Mouse (Mus musculus) thymus, postnatal 14 days (tissue): ENCODE measurements at regions not wholly inside any gene's neighbourhood (a gene's known extent, or its start where the extent isn't known, plus 50 kb on each side); places are given as distances from the start of the nearest gene placed in this dataset.

Source experiments
- DNase-seq: peaks from one replicate; pipeline ENCODE4 v3.0.0; 2021

DNA sequence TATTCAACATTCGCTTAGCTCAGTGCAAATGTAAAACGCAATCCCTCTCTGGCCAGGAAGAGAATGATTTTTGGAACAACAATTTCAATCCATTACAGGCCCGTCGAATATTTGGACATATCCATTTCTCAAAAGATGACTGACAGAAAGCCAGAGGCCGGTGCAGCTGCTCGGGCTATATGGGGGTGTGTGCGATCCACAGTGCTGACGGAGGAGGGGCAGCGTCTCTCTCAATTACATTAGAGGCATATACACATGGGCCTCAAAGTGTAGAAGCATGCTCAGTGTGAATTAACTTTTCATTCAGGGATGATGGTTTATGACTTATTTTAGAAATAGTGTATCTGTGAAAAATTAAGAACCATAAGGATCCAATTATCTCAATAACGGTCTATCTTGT is 483.4 kb upstream of the Cdh4 start:
- DNase-seq, result no peak

DNA sequence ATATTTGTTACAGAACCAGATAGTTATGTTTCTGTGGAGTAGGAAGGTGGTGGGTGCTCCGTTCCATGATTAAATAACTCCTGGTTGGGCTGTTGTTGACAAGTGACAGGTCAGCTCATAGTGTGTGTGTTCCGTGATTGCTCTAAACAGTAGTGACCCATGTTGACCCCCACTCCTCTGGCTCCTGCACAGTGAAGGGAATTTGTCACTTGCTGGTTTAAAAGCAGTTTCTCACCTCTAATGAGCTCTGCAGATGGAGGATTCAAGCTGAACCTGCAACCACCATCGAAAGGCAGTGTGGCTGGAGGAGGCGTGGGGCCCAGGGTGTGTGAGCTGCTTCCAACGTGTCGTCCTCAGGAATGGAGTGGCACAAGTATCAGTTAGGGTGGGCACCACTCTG is 482.6 kb upstream of the Cdh4 start:
- DNase-seq, result no peak

DNA sequence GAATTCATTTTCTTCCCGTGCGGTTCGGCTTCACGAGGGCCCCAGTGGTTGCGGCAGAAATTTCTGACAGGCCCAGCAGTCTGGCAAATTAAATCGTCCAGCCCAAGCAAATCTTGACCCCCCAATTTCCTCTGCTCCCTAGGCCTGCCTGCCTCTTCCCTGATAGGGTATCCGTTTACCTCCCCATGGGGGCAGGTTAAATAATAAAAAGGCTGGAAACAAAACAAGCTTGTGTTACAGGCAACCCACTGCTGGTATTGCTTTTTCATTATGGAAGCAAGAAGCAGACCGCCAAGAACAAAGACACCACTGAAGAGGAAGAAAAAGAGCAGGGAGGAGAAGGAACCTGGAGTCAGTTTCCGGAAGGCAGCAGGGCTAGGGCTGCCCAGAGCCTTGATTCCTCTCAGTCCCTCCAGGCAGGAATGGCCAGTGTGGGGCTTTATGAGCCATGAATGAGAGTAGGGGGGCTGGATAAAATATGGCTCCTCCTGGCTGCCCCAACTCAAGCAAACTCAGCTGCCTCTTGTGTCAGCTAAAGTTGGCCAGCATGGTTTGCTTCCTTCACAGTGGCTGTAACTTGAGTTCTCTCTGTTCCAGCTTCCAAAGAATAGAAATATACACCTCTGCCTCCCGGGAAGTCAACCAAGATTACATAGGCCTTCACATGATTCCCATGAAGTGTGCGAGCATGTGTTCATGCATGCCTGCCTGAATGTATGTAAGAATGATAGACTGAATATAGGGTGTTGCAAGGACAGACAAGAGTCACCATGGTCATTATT is 474.5 kb upstream of the Cdh4 start:
- DNase-seq, result no peak

DNA sequence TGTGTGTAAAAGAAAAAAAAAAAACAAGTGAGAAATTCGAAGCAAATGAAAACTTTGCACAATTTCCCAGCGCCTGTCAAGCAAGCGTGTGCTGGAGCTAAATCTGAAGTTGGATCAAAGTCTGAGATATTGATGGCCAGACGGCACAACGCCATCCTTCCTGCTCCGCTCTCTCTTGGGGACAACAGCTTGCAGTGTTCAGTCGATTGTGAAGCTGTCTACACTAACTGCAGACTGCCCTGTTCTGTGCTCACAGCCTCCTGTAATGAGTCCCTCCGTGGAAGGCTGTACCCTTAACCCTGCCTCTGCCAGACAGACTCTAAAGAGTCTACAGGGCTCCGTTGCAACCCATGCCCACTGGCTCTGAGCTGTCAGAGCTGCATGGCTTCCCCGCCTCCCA is 472.5 kb upstream of the Cdh4 start:
- DNase-seq, result no peak

DNA sequence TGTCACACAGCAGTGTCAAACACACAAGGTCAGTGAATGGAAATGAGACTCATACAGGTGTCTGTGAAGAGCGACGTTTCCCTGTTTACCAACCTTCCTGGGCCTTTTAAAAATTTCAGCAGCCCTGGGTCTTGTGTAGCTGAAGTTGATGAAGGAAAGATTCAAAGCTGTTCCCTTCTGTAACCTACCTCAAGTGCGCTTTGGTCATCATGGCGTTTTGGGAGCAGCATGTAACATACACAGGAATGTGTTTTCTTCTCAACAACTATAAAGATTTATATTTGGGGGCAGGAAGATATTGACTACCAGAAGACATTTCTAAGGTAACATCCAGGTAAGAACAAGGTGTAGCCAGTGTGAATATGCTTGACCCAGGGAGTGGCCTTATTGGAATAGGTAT is 466.9 kb upstream of the Cdh4 start:
- no peak for DNase-seq

DNA sequence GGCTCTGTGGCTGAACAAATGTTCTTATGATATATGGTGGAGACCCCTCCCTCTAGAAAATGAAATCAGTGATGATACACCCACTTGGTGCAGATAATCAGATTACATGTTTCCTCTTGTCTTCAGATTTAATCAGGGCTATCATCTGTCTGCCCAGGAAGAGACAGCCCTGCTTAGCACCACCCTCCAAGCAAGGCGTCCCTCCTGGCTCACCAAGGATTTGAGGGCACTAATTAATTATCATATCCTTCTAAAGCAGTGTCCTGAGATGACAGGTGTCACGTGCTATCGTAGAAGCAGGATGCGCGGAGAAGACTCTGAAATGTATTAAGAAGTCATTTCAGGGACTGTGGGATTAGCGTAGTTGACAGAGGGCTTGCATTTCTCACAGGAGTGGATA is 466.2 kb upstream of the Cdh4 start:
- no peak for DNase-seq

DNA sequence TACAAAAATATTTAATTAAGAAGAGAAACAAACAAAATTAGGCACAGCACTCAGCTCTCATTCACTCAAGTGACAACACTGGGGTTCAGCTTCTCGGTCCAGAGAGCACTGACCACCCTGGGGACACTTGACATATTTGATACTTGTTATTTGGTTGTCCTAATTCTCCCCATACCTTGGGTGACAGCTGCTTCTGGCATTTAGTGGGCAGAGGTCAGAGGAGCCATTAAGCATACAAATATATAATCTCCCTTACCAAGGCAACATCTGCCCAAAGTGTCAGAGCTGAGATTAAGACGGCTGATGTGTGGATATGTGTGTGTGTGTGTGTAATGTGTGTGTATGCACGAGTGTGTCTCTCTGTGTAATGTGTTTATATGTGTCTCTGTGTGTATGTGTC is 465.7 kb upstream of the Cdh4 start:
- DNase-seq, result no peak

DNA sequence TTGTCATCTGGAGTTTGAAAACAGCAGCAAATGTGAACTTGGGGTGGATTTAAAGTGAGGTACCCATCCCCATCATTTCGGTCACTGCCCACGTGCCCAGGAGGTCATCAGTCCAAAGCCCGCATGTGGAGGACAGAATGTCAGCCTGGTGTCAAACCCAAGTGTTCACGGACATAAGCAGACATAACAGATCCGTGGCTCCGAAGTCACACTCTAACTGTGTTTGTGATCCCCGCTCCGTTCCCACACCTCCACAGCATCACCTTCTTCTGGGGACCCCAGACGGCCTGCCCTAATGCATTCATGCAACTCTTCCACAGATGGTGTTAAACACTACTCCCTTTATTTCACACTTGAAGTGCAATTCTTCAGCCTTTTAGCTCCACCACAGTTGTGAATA is 462.8 kb upstream of the Cdh4 start:
- no peak for DNase-seq

DNA sequence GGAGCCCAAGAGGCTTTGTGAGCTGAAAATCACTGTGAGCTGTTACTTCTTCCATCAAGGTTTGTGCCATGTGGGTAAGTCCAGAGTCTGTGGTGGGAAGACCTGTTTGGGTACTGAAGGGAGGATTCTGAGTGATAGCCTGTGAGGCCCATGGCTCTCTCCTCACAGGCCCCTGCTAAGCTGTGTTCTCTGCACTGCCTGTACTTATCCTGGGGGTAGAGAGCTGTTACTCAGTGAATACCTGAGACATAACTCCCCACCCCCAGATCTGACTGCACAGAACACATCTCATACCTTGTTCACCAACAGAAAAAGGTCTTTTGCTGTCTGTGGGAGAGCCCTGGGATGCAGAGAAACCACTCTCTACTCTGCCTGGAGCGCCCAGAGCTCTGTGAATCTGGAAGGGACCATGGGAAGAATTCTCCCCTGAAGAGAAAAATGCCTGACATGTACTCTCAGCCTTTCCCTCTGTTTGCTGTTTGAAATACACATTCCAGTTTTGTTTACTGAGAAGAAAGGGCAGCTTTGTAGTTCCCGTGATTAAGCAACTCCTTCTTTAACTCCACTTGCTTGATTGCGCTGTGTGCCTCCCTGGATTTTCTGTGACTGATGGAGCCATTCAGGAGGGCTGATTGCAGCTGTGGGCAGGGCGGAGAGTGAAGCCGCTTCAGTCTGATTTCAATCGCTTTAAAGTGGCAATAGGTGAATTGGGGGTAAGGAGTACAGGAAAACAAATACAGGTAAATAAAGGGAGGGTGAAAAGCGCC is 460.3 kb upstream of the Cdh4 start:
- no peak for DNase-seq

DNA sequence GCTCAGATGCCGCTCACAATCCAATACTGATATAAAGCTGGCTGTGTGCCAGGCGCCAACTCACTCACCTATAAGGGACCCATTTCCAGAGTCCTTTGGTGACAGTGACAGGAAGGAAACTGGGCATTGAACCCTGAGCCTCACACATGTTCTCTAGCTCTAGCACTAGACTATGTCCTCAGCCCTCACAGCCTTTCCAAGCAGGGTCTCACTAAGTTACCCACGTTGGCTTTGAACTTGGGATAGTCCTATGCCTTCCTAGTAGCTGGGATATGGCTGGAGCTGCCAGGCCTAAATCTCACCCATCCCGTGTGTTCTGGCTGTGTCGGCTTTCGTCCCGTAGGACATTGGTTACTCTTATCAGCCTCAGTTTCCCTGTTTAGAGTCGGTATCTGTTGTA is 458.4 kb upstream of the Cdh4 start:
- no peak for DNase-seq

DNA sequence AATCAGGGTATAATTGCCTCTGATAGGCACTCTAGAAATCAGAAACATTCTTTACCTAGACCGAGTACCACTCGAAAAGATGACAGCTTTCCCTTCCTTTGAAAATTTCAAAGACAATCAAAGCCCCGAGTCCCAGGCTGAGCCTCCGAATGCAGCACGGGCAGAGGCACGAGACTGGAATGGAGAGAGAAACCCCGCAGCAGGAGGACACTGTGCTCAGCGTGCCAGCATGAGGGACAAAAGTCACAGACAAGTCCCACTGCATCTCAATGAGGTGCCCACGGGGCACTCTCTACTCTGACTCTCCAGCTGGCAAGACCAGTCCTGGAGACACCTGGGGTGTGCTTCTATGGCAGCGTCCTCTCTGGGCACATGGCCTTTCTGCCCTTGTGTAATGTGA is 454.3 kb upstream of the Cdh4 start:
- no peak for DNase-seq

DNA sequence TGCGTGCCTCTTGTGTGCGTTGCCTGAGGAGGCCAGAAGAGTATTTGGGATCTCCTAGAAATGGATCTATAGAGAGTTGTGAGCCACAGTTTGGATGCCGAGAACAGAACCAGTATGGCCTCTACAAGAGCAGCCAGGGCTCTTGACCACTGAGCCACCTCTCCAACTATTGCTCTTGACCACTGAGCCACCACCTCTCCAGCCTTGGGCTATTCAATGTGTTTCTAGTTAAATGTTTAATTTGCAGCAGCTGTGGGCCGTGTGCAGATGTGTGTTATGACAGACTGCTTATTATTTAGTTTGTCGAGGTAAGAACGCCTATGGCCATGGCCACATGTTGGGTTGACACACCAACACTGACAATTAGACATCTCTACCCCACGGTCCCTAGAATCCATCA is 452.9 kb upstream of the Cdh4 start:
- DNase-seq, result no peak

DNA sequence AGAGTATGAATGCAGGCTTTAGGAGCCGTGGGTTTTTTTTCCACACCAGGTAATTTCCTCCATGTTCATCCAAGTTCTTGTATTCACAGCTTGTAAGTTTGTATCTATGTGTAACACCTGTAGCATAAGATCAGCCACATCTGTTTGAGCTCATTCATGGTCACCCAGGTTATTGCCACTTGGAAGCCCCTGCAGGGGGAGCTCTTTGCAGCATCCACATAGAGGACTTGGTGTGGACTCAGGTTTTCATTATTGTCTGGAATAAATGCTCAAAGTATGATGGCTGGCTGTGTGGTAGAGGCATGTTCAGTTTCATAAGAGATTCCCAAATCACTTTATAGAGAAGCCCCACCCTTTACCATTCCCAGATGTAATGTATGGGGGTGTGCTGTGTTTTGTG is 452.4 kb upstream of the Cdh4 start:
- DNase-seq, result no peak

DNA sequence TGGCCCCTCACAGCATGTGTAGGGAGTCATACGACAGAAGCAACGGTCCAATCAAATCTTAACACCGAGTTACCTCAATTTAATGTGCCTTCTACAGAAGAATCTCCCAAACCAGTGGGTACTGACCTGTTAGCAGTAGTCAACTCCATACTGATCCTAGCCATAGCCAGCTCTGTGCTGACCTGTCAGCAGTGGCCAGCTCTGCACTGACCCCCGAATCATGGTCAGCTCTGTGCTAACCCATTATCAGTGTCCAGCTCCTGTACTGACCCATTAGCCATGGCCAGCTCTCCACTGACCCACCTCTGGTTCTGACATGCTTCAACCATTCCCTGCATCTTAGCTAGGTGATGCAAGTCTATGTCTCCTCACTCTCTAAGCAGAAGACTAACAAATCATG is 451.3 kb upstream of the Cdh4 start:
- no peak for DNase-seq

DNA sequence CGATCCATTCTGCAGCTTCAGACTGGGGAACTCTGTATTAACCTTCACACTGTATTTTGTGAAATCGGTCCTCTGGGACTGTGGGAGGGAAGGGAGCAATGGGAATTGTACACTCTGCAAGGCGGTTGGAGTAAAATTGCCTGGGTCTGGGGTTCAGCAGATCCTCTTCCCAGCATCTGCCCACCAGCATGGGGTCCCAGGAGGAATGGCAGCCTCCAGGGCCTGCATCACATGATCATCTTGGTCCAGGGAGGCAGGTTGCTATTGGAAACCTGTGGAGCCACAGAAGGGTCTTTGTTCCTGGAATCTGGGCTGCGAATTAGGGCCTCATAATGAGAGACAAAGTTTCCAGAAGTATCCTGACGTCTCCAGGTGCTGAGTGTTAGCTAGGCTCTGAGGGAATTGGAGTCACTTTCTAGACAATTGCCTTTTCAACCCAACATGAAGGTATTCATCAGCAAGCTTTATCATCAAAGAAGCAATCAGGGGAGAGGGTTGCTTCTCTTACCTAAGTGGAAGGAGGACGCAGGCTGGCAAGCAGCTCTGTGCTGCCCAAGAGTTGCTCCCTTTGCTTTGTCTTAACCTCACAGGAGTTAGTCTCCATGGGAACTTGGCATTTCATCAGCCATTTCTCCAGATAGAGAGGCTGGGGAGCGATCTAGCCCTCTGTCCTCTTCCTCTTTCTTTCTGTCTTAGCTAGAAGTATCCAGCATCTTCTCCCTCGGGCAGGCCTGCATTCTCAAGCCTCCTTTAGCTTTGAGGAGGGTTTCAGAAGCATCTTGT is 449.7 kb upstream of the Cdh4 start:
- no peak for DNase-seq

DNA sequence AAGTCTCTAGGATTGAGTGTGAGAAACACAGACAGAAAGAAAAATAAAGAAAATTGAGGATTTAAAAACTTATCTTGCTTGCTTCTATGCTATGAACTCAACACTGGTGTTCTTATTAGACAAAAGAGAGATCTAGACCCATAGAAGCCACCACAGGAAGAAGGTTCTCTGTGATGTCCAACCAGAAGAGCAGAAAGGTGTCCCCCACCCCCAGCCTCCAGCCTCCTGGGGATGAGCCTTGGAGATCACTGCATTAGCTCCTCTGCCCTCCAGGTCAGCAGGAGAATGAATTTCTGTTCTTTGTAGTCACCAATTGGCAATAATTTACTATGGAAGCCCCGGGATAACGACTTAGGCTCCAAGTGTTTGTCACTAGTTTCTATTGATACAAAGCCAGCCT is 444.3 kb upstream of the Cdh4 start:
- DNase-seq, result no peak

DNA sequence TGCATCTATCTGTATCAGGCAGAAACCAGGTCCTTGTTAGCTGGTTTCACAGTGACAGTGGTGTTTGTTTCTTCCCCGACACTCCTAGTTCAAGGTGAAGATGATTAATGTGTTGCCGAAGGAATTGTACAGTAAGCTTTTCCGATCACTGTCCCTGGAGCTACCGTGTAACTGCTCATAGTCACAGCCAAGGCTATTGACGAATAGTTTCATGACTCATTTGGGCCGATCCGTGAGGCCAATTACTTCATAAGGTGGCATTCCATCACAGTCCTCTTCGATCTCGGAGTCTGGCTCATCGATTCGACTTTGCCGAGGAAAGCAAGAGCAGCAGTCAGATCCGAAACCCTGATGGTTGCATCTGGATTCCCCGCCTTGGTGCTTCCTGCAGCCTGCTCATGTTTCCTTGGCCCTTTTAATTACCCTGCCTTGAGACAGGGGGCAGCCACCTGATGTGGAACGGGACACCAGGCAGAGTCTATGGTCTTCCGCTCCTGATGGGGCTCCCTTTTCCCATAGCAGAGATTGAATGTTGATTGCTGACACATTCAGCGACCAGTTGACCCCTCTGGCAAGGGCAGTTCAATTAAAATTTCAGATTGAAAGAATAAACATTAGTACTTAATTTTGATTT is 441.7 kb upstream of the Cdh4 start:
- DNase-seq, result no peak

DNA sequence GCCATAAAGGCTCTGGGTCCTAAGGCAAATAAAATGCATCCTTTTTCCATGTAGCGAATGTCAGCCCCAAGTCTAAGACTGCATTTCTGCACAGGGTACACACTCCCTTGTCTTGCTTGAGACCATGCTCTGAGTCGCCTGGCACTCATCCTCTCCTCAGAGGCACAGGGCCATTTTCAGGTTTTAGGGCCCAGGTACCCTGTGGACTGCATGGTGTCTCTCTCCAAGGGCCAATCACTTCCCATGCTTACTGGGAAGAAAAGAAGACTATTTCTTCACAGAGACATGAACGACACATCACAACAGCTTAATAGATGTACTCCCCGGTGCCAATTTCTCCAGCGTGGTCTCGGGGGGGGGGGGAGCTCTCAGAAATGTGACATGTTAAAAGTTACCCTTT is 434.5 kb upstream of the Cdh4 start:
- no peak for DNase-seq

DNA sequence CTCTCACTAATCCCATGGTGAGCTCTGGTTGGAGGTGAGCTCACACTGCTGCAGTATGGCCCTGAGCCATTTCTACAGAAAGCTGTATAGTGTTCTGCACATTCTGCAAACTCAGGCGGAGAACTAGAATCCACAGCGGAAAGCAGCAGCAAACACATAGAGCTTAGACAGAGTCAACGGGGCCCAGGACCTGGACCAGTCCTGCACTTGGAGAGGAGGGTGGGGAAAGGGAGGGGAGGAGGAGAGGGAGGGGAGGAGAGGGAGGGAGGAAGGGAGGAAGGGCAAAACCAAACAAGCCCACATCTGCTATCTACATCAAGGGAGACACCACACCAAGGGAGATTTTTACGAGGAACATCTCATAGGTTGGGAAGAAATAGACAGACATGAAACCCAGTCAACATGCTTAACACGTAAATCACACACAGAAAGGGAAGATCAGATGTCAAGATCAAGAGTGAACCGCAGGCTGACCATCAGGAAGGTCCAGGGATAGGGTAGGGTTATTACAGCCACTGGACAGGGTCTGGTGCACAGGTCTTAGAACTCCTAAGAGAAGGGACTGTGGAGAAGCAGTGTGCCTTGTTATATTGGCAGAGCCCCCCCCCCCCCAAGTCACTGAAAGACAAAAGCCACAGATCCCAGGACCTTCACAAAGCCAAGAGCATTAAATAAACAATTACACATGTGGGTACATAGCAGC is 428.2 kb upstream of the Cdh4 start:
- no peak for DNase-seq

DNA sequence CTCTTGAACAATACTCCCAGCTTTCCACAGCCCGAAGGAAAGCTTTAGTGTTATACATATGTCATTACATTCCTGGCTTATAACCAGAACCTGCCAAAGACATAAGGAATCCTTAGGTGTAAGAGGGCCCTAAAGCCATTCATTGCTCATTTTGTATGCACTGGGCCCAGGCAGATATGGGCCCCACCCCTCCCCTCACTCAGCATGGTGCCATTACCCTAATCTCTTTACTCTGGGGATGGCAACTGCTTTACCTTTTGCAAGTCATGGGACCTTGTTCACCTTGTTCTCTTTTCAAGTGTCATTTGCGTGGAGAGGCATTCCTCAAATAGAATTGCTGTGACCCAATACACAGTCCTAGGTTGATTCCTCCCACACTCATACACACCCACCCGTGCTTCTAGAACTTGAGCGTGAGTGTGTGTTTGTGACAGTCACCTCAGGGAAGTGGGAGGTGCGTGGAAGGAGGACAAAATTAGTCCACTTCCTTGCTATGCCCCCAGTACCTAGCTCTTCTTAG is 419.5 kb upstream of the Cdh4 start:
- DNase-seq, result no peak

DNA sequence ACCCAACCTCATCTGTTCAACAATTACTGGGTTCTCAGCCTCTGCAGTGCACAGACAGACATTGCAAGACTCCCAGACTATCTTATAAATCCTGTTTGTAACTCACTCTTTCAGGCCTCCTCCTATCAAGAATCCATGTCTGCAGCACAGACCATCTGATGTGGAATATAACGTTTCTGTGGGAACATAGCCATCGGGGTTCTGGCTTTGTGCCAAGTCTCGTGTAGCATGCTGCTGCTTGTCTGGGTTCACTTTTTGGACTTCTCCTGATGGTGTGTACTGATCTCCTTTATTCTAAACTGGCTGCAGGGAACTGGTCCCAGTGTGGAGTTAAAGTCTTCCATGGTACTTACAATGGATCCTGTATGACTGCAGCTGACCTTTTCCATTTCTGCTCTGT is 418.0 kb upstream of the Cdh4 start:
- DNase-seq, result no peak

DNA sequence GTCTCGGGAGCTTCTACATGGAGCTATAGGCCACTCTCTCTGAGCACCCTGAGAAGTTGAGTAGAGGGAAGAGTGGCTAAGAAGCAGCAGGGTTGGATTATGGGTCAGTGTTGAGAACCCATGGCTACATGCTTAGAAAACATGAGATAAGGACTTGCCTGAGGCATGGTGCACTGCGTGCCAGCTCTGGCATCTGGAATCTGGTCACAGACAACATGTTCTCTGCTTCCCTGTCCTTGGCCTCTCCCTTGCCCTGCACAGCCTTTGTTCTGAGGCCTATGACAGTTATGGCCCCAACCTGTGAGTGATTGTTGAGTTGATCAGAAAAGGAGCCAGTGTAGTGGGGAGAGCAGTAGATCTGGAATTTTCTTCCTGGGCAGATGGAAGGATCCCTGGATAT is 409.1 kb upstream of the Cdh4 start:
- DNase-seq, result no peak

DNA sequence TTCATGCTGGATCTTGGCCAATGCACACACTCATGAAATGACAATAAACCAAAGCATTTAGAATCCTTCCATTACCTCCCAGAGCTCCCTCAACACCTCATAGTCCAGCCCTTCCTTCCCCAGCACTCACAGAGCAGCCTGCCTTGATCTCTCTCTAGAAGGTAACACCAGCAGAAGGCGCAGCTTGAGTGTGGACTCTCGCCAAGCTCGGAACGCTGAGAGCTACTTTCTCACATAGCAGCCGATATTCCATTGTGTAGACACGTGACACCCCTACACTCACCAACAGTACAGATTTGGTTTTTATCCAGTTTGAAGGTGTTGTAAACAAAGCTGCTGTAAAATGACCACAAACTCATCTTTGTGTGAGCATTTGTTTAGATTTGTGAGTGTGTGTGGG is 406.8 kb upstream of the Cdh4 start:
- no peak for DNase-seq
